Comparison of ENCODE assay signal across 24 mouse cellular contexts in the genomic region with DNA sequence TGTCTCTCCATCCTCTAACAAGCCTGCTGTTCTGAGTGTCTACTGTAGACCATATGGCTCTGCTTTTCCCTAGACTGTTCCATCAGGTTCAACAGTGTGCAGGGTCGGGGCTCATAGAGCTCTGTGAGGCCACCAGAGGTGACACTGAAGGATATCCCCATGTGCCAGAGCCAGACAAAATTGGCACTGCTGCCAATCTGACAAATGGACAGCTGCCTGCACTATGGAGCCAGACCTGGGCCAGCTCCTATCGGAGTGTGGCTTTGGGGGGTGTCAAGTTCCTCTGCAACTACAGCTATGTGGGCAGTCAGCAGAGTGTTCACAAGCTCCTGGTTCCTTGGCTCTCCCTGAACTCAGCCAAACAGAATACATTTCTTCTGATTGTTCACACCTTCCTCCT.
"Had no signal": no experiment of that assay in that cellular context is flagged by ENCODE, and none has a peak within 500 bp of the region (broad histone marks: within the 10 kb centered on the region; RNA-seq: fewer than 3 reads in every experiment).

No protein-coding gene starts in this region.

- H3K36me3 ChIP-seq: heart, embryonic 13.5 days; heart, embryonic 15.5 days; hindbrain, embryonic 13.5 days; kidney, embryonic 15.5 days; limb, embryonic 13.5 days; limb, embryonic 15.5 days; liver, embryonic 12.5 days had no signal

- H3K27me3 ChIP-seq: heart, embryonic 13.5 days; heart, embryonic 15.5 days; kidney, embryonic 15.5 days; liver, embryonic 12.5 days had no signal

- H3K4me3 ChIP-seq: gastrocnemius, adult 2 months; heart, embryonic 13.5 days; heart, embryonic 15.5 days; hindbrain, embryonic 13.5 days; kidney, embryonic 15.5 days; left cerebral cortex, adult 2 months; limb, embryonic 13.5 days; limb, embryonic 15.5 days; liver, embryonic 12.5 days had no signal

- H3K4me1 ChIP-seq: heart, embryonic 13.5 days; heart, embryonic 15.5 days; limb, embryonic 15.5 days; liver, embryonic 12.5 days had no signal

- H3K9me3 ChIP-seq: heart, embryonic 13.5 days; heart, embryonic 15.5 days; hindbrain, embryonic 13.5 days; kidney, embryonic 15.5 days; limb, embryonic 13.5 days; limb, embryonic 15.5 days had no signal

- ATAC-seq: hindbrain, postnatal 0 days; intestine, embryonic 16.5 days; liver, embryonic 12.5 days had no signal

- DNase-seq: gastrocnemius, adult 2 months; gastrocnemius, postnatal 10 days; gastrocnemius, postnatal 25 days; heart, postnatal 14 days; heart, postnatal 36 days; kidney, adult 11 months; kidney, adult 2 months; kidney, adult 9 months; kidney, postnatal 14 days; kidney, postnatal 36 days; layer of hippocampus, adult 9-11 months; layer of hippocampus, postnatal 36 days had no signal

- H3K4me2 ChIP-seq: heart, embryonic 11.5 days; heart, embryonic 13.5 days; heart, embryonic 15.5 days; hindbrain, embryonic 13.5 days; kidney, embryonic 15.5 days; limb, embryonic 13.5 days; limb, embryonic 15.5 days; liver, embryonic 12.5 days had no signal

- H3K27ac ChIP-seq: gastrocnemius, adult 2 months; heart, embryonic 13.5 days; heart, embryonic 15.5 days; hindbrain, embryonic 13.5 days; hindbrain, postnatal 0 days; kidney, embryonic 15.5 days; kidney, postnatal 0 days; left cerebral cortex, adult 2 months; limb, embryonic 13.5 days; limb, embryonic 15.5 days; liver, embryonic 12.5 days had no signal

- H3K9ac ChIP-seq: heart, embryonic 13.5 days; heart, embryonic 15.5 days; hindbrain, embryonic 13.5 days; kidney, embryonic 15.5 days; limb, embryonic 13.5 days; limb, embryonic 15.5 days; liver, embryonic 12.5 days had no signal
